Mouse (Mus musculus) gastrocnemius, postnatal 4 days (tissue): ENCODE measurements at regions not wholly inside any gene's neighbourhood (a gene's known extent, or its start where the extent isn't known, plus 50 kb on each side); places are given as distances from the start of the nearest gene placed in this dataset.

Source experiments
- DNase-seq, 2 experiments: peaks; one replicate each; pipeline ENCODE4 v3.0.0; 2021 to 2022; ENCODE audit warnings: low spot score in 2 of 2, mixed read lengths in 2 of 2

GRCm38 (mm10) chr12:9401956-9402355 is 168.0 kb upstream of the Osr1 start:
- DNase-seq, result no peak

- DNase-seq, result no peak
Measured at GRCm38 (mm10) chr12:9404981-9405380, 164.9 kb upstream of the Osr1 start.

- no peak for DNase-seq
Measured at GRCm38 (mm10) chr12:9419311-9419710, 150.6 kb upstream of the Osr1 start.

DNA sequence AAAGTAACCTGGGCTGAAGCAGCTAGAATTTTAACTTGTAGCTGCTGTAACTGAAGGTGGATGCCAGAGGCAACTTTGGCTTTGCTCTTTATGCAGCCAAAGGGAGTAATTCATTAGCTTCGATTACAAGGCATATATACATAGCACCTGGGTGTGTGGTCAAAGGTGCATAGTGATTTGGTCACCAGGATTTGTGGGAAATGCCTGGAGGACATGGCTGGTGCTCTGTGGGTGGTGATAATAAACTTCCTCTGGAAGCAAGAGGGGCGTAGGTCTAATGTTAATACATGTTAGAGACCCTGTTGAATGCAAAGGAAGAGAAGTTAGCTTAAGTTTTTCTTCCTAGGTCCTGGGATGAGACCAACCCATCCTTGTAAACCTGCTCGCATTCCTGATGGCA is 139.3 kb upstream of the Osr1 start:
- DNase-seq, result no peak

GRCm38 (mm10) chr12:9438575-9439161 is 131.2 kb upstream of the Osr1 start:
- peak in 1 of 2 experiments; percentile 24 for DNase-seq

DNA sequence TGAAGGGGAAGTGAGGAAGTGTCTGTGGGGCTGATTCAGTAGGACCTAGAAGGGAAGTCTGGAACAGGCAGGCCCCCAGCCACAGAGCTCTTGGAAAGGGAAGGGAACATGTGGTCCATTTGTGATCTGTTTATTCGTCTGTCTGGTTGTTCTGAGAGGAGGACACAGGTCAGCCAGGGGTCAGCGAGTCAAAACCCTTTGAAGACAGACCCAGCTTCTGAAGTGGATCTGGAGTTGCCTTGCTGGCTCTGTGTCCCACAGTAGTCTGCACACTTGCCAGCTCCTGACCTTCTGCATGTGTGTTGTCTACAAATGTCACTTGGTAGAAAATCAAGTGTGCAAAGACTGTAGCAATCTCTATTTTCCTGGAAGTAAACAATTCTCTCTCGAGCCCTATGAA is 119.3 kb upstream of the Osr1 start:
- peak in 1 of 2 experiments; percentile 45 for DNase-seq

DNA sequence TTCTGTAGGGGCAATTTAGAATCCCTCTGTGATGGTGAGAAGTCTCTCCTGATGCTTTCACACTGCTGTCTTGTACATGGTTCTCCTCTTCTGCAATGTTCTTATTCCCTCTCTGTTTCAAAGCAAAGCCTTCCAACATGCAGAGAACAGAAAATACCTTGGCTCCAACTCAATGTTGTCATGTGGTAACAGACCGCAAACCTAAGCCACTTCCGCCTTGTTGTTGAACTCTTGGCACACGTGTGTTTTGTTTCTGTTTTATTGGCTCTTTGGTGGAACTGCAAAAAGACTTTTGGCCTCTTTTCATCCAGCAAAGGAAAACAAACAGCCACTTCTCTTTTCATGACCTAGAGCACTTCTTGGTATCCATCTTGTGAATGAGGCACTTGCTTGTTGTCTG is 109.7 kb upstream of the Osr1 start:
- DNase-seq, result no peak

DNA sequence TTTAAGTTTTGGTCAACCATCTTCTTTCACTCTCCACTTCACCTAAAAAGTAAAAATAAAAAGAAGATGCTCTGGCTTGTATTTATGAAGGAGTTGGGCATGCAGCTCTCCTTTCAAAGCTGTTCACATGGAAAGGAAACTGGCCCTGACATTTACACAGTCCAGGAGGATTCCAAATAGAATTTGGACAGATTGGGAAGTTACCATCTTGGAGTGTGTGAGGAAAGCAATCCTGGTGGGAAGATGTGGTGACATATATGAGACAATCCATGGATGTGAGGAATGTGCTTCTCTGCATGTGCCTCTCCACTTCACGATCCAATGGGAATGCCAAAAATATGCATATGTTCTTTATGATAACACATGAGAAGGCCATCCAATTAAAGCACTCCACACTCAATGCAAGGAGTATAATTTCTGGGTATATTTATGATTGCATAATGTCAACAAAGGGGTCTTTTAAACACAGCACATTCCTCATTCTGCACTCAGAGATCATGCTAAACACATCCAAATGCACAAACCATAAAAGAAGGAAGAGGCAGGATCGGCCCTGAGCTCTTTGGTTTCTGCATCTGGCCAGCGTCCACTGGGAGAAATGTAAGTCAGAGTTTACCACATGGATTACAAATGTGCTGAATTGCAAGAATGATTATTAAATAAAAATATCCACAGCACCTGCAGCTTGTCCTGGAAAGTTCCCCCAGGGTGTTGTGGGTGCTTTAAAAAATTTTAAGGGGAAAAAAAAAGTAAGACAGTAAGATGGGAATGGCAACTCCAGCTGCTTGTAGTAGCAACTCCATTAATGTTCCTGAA is 100.1 kb upstream of the Osr1 start:
- no peak for DNase-seq

- DNase-seq, result no peak
Measured at GRCm38 (mm10) chr12:9475836-9476235, 94.1 kb upstream of the Osr1 start.

DNA sequence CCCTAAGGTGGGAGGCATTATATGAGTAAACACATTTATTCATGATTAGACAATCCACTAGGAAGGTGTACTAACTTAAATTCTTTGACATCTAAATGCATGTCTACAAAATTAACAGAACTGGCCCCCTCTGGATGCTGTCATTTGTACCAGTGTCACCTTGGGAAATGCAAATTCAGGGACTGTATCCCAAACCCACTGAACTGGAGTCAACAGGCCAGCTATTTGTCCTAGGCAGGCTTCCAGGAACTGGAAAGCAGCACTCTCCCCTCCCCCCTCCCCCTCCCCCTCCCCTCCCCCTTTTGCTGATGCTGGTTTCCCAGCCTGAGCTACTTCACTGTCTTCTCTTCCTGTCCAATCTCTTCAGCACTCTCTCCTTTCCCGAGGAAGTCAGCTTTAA is 91.7 kb upstream of the Osr1 start:
- no peak for DNase-seq

DNA sequence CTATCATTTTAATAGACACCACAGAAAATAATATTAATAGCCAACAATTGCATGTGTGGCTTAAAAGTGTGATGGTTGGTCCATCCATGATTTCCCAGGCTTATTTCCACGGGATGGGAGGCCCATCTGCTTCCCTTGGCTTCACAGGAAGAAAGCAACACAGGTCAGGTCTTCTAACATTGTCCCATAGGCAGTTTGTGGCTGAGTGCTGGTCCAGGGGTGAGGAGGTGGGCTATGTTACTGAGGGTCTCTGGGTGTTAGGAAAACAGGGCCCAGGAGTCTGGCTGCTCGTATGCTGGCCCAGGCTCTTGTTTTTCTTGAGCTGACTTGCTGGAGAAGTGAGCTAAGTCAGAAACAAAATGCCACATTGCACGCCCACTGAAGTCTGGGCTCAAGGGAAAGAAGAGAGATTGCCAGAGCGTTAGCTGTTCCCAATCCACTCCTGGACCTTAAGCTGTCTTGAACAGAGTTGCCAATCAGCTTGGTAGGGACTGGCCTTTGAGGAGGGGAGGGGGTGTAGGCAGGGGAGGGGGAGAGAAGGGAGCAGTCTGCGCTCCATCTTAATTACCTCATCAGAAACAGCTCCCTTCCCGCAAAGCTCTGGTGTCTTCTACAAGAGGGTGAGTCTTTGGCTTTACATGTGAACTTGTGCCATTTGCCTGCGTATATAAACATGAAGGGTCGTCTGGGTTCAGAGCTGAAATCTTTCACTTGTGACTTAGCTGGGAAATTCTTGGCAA is 82.1 kb upstream of the Osr1 start:
- DNase-seq, result no peak

DNA sequence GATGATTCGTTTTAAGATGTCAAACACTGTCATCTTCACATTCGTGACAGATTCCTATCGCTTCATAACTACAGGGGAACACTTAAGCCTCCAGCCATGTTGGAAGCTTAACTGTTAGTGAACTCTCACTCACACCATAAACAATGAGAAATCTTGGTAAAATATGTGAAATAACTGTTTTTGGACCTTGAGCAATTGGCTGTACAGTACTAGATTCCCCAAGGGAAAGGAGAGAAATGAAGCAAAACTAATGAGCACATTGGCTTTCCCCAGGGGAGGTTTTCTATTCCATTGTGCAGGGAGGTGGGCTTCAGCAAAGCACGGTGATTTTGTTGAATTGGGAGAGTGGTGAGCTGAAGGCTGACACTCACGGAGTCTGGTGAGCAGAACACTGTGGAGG is 56.0 kb upstream of the Osr1 start:
- DNase-seq, result no peak

- no peak for DNase-seq
Measured at GRCm38 (mm10) chr12:9518782-9519181, 51.1 kb upstream of the Osr1 start.

- DNase-seq, result peak in 1 of 2 experiments; percentile 16
Measured at GRCm38 (mm10) chr12:9519346-9519745, 50.6 kb upstream of the Osr1 start.
